Mouse (Mus musculus): ENCODE data around the gene Ddit4.

DNA sequence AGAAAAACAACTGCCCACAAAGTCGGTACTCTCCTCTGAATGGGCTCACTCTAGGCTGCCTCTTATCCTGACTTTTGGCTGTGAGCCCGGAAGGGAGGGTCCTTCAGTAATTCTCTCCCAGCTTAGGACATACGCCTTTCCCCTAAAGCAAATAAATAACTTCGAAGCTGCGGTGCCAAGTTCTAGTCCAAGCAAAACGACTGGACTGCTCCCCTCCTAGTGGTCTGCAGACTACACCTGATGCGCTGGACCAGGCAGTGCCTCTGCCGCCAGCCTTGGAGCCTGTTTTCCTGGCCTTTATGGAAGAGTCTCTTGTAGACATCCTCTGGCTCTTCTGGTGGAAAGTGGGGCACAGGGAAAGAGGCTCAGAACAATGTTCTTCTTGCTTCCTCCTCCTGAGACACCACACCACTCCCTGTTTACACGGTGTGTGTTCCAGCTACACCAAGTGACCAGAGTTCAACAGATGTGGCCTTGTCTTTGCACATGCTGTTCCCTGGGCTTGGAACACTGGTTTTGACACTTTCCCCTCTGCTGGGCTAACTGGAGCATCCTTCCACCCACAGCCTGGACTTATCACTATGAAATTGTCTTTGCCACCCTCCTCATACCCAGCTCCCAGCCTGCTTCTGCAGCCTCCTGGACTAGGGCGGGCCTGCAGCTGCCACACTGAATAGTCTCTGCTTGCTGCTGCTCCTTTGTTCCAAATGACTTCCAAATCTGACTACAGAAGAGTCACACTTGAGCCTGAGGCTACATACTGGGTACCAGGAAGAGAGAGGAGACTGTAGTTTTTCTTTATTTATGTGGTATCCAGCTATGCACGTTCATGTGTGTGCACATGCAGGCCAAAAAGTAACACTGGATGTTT lies 27.5 kb upstream of the Ddit4 start:
- TF ChIP-seq CTCF (IDR thresholded peaks at IDR 0.05; ENCODE audit: control insufficient read depth, insufficient read depth, low read length) (no peak), POLR2A (IDR thresholded peaks at IDR 0.05; ENCODE audit: borderline replicate concordance, control insufficient read depth, low read depth, low read length) (no peak)

All from bone marrow, adult 2 months (tissue).